Mouse (Mus musculus) heart, embryonic 16.5 days (tissue): ENCODE data around the gene Rnf157. TPM values are rescaled to one million over a fixed set of nuclear protein-coding genes. Genes with fewer than 3 reads are reported as not detected.

Source experiments
- ATAC-seq: fragments of 200-750 bp; cut with Nextera tagmentation; replicated peaks from 2 replicates; pipeline ENCODE4 v1.8.0; 2017; ENCODE audit warnings: moderate number of reproducible peaks; ENCODE audit not compliant: insufficient read depth, low FRiP score; ENCODE audit errors: extremely low read depth
- H3K27ac ChIP-seq: fragments of 300-500 bp; sonication (generic); 2 replicates; pipeline ENCODE4 v1.5.1; 2014; ENCODE audit warnings: mild to moderate bottlenecking, low read length, control low read depth, moderate library complexity
- H3K27me3 ChIP-seq: fragments of 300-500 bp; sonication (generic); 2 replicates; pipeline ENCODE4 v1.6.1; 2014; ENCODE audit warnings: low read length, mixed read lengths; ENCODE audit not compliant: control insufficient read depth, insufficient read depth
- H3K36me3 ChIP-seq: fragments of 300-500 bp; sonication (generic); 2 replicates; pipeline ENCODE4 v1.6.1; 2014; ENCODE audit not compliant: control insufficient read depth, insufficient read depth
- H3K4me1 ChIP-seq: fragments of 300-500 bp; sonication (generic); 2 replicates; pipeline ENCODE4 v1.6.1; 2014; ENCODE audit warnings: low read length, mixed read lengths; ENCODE audit not compliant: control insufficient read depth, insufficient read depth
- H3K4me2 ChIP-seq: fragments of 300-500 bp; sonication (generic); 2 replicates; pipeline ENCODE4 v1.6.1; 2014; ENCODE audit warnings: low read depth, mild to moderate bottlenecking, control low read depth, low read length
- H3K4me3 ChIP-seq: fragments of 300-500 bp; sonication (generic); 2 replicates; pipeline ENCODE4 v1.5.1; 2014; ENCODE audit warnings: mild to moderate bottlenecking, control low read depth, low read length
- H3K9ac ChIP-seq: fragments of 300-500 bp; sonication (generic); 2 replicates; pipeline ENCODE4 v1.6.1; 2014; ENCODE audit warnings: low read length, control low read depth
- H3K9me3 ChIP-seq: fragments of 300-500 bp; sonication (generic); replicated peaks from 2 replicates; pipeline ENCODE4 v1.6.1; 2016; ENCODE audit warnings: low read length; ENCODE audit not compliant: control insufficient read depth
- WGBS: fragments of 180-500 bp; shearing (Covaris S2); extraction: QIAGEN DNeasy Blood & Tissue Kit; methylation state at CpG from one replicate; pipeline ENCODE4 v1.1.7; 2014; 5-methylcytosine and 5-hydroxymethylcytosine counted together
- polyA plus RNA-seq: library from polyadenylated mRNA; unstranded; fragments of >200 nt; fragmentation: Nextera tagmentation; extraction: Ambion mirVana; gene quantifications from 2 replicates; pipeline ENCODE4 v1.2.1, GENCODE M21; 2015

The Rnf157 gene
- polyA plus RNA-seq, 1 experiment from 2014 or later = 11.6 TPM

DNA sequence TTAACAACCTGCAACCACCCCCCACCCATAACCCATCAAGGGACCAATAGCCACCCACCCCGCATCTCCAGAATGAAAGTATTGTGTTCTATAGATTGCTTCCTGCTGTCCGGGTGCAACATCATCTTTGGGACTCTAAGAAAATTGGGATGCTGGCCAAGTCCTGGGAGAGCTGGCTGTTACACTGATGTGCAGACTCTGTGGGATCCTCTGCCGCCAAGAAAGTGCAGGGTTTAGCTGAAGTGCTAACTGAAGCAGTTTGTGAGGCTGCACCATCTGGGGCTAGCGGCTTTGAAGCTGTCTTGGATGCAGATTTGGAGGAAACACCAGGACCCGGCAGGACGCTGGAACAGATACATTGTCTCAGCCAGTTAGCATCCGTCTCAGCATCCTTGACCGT lies 101.7 kb downstream of the Rnf157 start:
- Histone ChIP-seq H3K9ac (no peak overlapping the region), H3K4me2 (no peak overlapping the region), H3K4me1 (peaks cover 3% of the 10 kb centered on the region; the same call in 1 of the 2 replicates), H3K36me3 (no peaks in the 10 kb centered on the region), H3K9me3 (no peaks in the 10 kb centered on the region), H3K27ac (no peak overlapping the region), H3K27me3 (no peaks in the 10 kb centered on the region), H3K4me3 (no peak overlapping the region)
- 34% methylated on average over 8 of the region's 8 CpGs for WGBS
- no peak for ATAC-seq

DNA sequence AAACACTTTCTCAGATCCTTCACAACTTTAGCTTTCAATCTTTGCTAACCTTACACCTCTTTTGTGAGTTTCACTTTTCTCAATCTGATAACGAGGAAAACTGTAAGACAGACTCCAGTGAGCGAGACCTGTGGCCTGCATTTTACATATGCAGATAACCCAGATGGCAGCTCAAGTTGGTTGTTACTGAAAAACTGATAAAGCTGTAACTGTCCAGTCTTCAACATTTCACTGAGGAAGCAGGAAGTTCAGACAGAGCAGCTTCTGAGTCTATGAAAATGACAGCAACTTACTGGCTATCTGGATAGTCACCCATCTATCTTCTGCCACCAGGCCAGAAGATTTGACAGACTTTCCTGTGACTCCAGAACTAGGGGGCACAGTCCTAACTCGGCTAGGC lies 103.2 kb downstream of the Rnf157 start:
- H3K36me3 ChIP-seq = peaks cover 7% of the 10 kb centered on the region; the same call in 1 of the 2 replicates
- no peak overlapping the region for H3K4me2 ChIP-seq
- no peaks in the 10 kb centered on the region for H3K27me3 ChIP-seq
- H3K9me3 ChIP-seq = 0 out of 2 replicates have a peak, but pooled peaks cover 3% of the 10 kb centered on the region
- peaks cover 8% of the 10 kb centered on the region for H3K4me1 ChIP-seq
- ATAC-seq = no peak
- 57% methylated on average over 3 of the region's 3 CpGs for WGBS
- no peak overlapping the region for H3K9ac ChIP-seq
- H3K4me3 ChIP-seq = no peak overlapping the region
- no peak overlapping the region for H3K27ac ChIP-seq

- ATAC-seq = no peak
These were observed 104.9 kb downstream of the Rnf157 start for GRCm38 (mm10) chr11:116307762-116308531.

GRCm38 (mm10) chr11:116307019-116307725 lies 105.7 kb downstream of the Rnf157 start, which contains the start of gene Exoc7:
TSS of gene Exoc7 (minus strand) at chr11:116307233.
- Histone ChIP-seq H3K27ac (peak within 1 kb of the TSS; percentile 47; the same call in 1 of the 2 replicates), H3K4me2 (peak within 1 kb of the TSS; percentile 95), H3K9me3 (0 out of 2 replicates have a peak, but pooled peaks cover 3% of the 10 kb centered on the region), H3K36me3 (peaks cover 26% of the 10 kb centered on the region), H3K9ac (peak within 1 kb of the TSS; percentile 85), H3K27me3 (no peaks in the 10 kb centered on the region), H3K4me1 (peaks cover 8% of the 10 kb centered on the region), H3K4me3 (peak within 1 kb of the TSS; percentile 77)
- no peak for ATAC-seq
- WGBS = 81% methylated on average over 10 of the region's 10 CpGs

More at GRCm38 (mm10) chr11:116307762-116308531, 104.9 kb downstream of the Rnf157 start:
- Histone ChIP-seq H3K9me3 (0 out of 2 replicates have a peak, but pooled peaks cover 3% of the 10 kb centered on the region), H3K36me3 (peaks cover 20% of the 10 kb centered on the region), H3K4me1 (peaks cover 8% of the 10 kb centered on the region), H3K9ac (no peak overlapping the region), H3K4me3 (no peak overlapping the region), H3K4me2 (no peak overlapping the region), H3K27me3 (no peaks in the 10 kb centered on the region), H3K27ac (no peak overlapping the region)
- 89% methylated on average over 12 of the region's 12 CpGs for WGBS

DNA sequence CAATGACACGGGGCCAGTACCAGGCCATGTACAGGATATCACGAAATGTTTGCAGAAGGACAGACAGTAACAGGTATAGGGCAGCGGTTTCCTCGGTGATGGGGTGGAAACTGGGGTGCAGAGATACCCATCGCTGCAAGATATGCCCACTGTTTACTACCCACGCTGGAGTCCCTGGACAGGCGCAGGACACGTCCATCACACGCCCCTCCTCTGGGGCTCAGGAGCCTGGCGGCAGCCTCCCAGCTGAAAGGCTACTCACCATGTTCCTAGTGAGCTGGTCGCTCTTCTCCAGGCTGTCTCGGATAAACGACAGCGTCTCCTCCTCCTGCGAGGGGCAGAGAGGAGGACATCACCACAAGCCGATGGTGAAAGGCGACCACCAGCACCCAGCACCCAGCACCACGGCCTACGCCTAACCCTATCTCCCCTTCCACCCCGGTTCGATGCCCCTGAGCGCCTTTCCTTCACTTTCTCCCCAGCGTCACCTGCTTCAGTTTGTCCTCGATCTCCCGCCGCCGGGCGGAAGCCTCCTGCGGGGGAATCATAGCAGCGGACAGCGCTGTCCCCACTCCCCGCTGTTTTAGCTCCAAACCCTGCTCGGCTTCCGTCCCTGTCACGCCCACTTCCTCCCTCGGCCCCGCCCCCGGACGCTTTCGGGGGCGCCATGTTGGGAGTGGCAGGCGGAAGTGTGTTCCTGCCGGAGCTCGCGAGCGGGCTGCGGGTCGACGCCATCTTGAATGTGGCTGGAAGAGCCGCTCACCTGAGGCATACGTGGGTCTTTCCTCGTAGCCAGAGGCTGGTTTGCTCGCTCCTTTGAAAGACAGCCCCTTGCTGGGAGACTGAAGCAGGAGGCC lies 106.5 kb downstream of the Rnf157 start:
- Histone ChIP-seq H3K4me3 (peak overlapping the region; percentile 77), H3K36me3 (peaks cover 32% of the 10 kb centered on the region), H3K27me3 (no peaks in the 10 kb centered on the region), H3K27ac (peak overlapping the region; percentile 47; the same call in 1 of the 2 replicates), H3K9me3 (0 out of 2 replicates have a peak, but pooled peaks cover 3% of the 10 kb centered on the region), H3K4me2 (peak overlapping the region; percentile 95), H3K4me1 (peaks cover 8% of the 10 kb centered on the region), H3K9ac (peak overlapping the region; percentile 85)
- 1% methylated on average over 53 of the region's 53 CpGs for WGBS
- peak; percentile 94 for ATAC-seq

DNA sequence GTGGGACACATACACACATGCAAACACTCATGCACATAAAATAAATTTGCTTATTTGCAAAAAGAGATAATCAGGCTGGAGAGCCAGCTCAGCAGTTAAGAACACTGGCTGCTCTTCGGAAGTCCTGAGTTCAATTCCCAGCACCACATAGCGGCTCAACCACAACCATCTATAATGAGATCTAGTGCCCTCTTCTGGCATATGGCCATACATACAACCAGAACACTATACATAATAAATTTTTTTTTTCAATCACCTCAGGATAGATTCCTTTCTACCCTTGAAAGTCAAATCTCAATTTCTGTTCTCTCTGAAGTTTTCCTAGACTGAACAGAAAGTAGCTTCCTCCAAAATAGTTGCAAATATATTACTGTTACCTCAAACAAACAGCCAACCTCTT lies 107.4 kb downstream of the Rnf157 start:
- WGBS = 94% methylated on average over 2 of the region's 2 CpGs
- peak overlapping the region; percentile 77 for H3K4me3 ChIP-seq
- ATAC-seq = no peak
- peaks cover 8% of the 10 kb centered on the region for H3K4me1 ChIP-seq
- no peaks in the 10 kb centered on the region for H3K27me3 ChIP-seq
- 0 out of 2 replicates have a peak, but pooled peaks cover 3% of the 10 kb centered on the region for H3K9me3 ChIP-seq
- H3K27ac ChIP-seq = no peak overlapping the region
- H3K4me2 ChIP-seq = peak overlapping the region; percentile 95
- H3K9ac ChIP-seq = no peak overlapping the region
- peaks cover 41% of the 10 kb centered on the region for H3K36me3 ChIP-seq

- no peak for ATAC-seq
- H3K27me3 ChIP-seq = no peaks in the 10 kb centered on the region
- H3K27ac ChIP-seq = no peak overlapping the region
- H3K9ac ChIP-seq = no peak overlapping the region
- WGBS = 92% methylated on average over 6 of the region's 6 CpGs
- peaks cover 36% of the 10 kb centered on the region for H3K36me3 ChIP-seq
- H3K4me3 ChIP-seq = no peak overlapping the region
- H3K4me2 ChIP-seq = no peak overlapping the region
- H3K4me1 ChIP-seq = no peaks in the 10 kb centered on the region
- H3K9me3 ChIP-seq = no peaks in the 10 kb centered on the region
These were observed 114.2 kb downstream of the Rnf157 start for GRCm38 (mm10) chr11:116298621-116299020.

GRCm38 (mm10) chr11:116298221-116298620 lies 114.6 kb downstream of the Rnf157 start:
- WGBS = 90% methylated on average over 11 of the region's 11 CpGs
- ATAC-seq = no peak

More at GRCm38 (mm10) chr11:116298221-116298620, 114.6 kb downstream of the Rnf157 start:
- Histone ChIP-seq H3K9me3 (no peaks in the 10 kb centered on the region), H3K27ac (no peak overlapping the region), H3K4me2 (no peak overlapping the region), H3K4me1 (no peaks in the 10 kb centered on the region), H3K9ac (no peak overlapping the region), H3K36me3 (peaks cover 32% of the 10 kb centered on the region), H3K4me3 (no peak overlapping the region), H3K27me3 (no peaks in the 10 kb centered on the region)
